Mouse (Mus musculus) cerebellum, postnatal 36 days (tissue): Measurements from ENCODE around the gene Spg7.
"Not testable (repeated sequence)": the region's sequence is repeated elsewhere in the genome, so short reads cannot be mapped to it uniquely, and the experiment has no call there.

Experiments
- DNase-seq, 2 experiments: peaks; one replicate each; pipeline ENCODE4 v3.0.0; 2021 to 2022; ENCODE audit warnings: mixed read lengths in 2 of 2

The Spg7 gene

GRCm38 (mm10) chr8:123062721-123063120 lies at the start of gene Spg7:
TSS of gene Spg7 (plus strand) at chr8:123062942.
- no peak for DNase-seq

- peak in 1 of 2 experiments; percentile 30 for DNase-seq
These were observed 48.3 kb upstream of the Spg7 start for GRCm38 (mm10) chr8:123014429-123014828.

DNA sequence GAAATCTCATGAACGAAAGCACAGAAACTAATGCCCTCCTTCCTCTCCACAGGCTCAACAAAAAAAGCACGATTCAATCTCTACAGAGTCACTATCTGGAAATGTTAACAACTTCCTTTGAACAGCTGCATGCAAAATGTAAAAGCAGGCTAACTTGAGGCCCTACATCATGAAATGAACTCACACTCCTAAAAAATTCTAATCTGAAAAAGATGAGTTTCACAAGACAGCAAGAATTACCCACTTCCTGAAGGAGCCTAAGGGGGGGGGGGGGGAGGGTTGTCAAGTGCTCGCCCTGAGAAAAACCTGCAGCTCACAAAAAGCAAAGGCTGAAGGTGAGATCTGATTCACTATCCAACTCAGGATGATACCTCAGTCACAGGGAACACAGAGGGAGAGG lies 47.7 kb upstream of the Spg7 start:
- DNase-seq = no peak

DNA sequence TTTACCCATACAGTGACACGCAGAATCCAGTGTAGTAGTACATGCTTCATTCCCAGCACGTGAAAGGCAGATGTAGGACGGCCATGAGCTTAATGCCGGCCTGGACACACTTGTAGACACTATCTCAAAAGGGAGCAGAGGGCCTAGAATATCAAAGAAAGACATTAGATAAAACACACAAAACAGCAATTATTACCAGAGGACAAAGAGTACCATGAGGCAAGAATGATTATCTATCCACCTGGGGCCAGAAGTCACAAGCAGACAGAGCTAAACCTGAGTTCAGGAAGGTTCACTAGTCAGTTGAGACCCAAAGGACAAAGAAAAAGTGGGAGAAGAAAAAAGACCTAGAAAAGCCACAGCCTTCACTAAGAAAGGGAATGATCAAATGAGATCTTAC lies 45.6 kb upstream of the Spg7 start:
- no peak for DNase-seq

GRCm38 (mm10) chr8:123018484-123019164 lies 44.1 kb upstream of the Spg7 start:
- DNase-seq = peak in 1 of 2 experiments; percentile 20

DNA sequence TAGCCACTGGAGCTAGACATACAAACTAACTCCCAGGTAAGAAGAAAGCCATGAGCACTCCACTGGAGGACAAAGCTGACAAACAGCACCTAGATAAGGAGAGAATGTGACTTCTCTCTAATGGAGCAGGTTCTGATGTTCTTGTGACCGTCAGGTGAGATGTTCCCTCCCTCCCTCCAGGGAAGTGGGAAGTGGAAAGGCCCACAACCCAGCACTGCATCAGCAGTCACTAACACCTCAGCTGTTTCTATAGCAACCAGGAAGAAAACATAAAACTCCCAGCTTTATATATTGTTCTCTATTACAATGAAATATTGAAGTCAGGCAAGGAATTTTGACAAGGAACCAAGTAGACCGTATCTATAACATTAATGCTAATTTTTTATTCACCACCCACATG lies 42.7 kb upstream of the Spg7 start:
- DNase-seq = no peak

DNA sequence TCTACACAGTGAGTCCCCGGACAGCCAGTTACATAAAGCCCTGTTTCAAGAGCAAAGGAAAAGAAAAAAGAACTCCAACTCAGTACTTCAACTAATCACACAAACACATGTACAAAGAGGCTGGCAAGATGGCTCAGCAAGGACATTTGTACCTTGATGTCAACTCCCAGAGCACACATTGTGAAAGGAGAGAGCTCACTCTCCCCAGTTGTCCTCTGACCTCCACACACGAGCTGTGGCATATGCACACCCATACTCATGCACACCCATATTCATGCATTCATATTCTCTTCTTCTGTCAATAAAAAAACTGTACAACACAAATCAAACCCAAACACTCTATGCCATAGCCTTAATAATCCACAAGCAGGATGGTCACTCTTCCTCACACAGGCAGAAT lies 41.9 kb upstream of the Spg7 start:
- DNase-seq = no peak

DNA sequence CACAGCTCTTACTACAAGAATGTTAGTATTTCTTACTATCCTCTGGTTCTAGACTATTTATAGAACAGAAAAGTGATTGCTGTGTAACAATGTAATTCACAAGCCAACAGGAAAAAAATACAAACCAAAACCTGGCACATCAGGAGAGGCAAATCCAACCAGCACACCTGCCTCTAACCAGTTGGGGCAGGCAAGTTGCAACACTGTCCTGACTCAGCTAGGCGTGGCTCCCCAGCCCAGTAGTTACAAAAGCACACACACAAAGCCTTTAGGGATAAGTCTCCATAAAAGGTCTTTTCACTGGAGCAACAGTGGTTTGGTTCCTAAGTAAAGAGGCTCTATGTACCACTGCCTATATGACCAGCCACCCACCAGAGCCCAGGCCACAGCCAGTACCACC lies 41.5 kb upstream of the Spg7 start:
- DNase-seq = no peak

DNA sequence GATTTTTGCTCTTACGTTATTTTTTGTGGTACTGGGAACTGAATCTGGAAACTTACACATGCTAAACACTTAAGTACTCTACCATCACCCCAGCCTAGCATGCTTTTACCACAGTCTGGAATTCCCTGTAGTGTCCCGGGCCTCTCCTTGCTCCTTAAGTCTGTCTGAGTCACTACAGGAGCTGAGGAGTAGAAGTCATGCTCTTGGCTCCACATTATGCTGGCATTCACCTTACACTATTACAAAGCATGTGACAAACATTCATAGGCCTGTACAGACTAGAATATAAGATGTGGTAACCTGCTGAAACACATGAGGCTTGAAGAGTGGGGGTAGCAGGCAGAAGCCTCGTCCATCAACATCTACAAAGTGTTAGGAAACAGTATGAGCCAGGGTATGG lies 40.0 kb upstream of the Spg7 start:
- DNase-seq = no peak

- no peak for DNase-seq
These were observed 38.5 kb upstream of the Spg7 start for GRCm38 (mm10) chr8:123024226-123024625.

DNA sequence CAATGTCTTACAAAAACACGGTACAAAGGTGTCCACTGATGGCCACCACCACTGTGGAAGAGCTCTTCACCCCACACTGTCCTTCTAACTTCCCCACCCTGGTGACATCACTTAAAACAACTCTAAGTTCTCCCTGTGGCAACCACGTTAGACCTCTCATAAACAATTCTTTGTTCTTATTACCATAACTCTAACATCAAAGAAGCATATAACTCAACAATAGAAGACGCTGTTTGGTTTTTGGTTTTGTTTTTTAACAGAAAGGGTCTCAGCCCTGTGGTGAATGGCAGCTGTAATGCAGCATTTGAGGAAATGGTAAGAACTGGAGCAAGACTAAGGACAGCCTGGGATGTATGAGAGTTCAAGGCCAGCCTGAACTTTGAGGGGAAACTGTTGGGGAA lies 36.8 kb upstream of the Spg7 start:
- no peak for DNase-seq

DNA sequence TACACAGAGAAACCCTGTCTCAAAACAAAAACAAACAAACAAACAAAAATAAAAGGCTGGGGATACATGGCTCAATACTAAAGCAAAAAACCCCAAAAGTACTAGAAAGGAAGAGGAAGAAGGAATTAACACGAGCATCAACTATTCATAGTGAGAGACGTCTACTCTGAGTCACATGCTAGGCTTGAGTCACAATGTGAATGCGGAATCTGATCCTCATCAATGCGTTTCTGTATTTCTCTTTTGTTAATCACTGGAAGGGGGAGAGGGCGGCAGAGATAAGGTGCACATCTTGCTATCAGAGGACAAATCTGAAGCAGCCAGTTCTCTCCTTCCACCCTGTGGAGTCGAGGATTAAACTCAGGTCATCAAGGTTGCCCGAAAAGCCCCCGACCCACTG lies 35.0 kb upstream of the Spg7 start:
- no peak for DNase-seq

DNA sequence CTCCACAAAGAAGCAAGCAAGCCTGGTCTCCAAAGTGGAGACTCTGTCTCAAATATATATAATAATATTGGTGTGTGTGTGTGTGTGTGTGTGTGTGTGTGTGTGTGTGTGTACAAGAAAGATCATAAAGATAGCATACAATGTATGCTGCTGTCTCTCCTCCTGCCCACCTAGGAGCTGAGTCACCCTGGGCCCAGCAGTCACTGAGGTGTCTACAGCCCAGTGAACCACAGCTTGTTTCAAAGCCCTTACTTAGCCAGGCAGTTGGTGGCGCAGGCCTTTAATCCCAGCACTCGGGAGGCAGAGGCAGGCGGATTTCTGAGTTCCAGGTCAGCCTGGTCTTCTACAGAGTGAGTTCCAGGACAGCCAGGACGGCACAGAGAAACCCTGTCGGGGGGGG lies 32.7 kb upstream of the Spg7 start:
- DNase-seq = not testable (repeated sequence)

GRCm38 (mm10) chr8:123031321-123031978 lies 31.3 kb upstream of the Spg7 start:
- DNase-seq = no peak

DNA sequence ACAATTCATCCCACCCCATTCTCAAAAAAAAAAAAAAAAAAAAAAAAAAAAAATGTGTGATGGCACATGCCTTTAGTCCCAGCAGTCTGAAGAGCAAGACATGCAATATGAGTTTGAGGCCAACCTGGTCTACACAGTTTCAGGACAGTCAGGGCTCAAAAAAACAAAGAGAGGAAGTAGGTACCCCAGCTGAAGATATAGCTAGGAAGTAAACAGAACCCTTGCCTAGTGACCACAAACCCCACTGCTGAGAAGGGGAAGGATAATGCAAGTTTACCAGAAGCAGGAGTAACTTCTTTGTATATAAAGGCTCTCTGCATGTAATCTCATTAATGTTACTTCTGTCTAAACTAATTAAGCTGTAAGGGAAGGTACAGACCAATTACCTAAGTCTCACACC lies 30.0 kb upstream of the Spg7 start:
- no peak for DNase-seq

DNA sequence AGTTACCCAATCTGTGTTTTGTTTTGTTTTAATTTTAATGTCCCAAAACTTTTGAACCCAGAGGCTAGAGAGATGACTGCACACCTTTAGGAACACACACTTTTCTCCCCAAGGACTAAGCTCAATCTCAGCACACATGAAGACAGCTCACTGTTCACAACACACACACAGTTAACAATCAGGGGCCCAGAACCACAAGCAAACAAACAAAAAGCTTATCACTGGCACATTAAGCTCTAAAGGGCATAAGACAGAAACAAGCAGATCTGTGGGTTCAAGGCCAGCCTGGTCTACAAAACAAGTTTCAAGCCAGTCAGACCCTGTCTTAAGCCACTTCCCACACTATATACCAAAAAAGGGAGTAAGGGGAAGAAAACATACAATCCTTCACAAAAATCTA lies 29.3 kb upstream of the Spg7 start:
- no peak for DNase-seq

- no peak for DNase-seq
These were observed 28.6 kb upstream of the Spg7 start for GRCm38 (mm10) chr8:123034171-123034570.

DNA sequence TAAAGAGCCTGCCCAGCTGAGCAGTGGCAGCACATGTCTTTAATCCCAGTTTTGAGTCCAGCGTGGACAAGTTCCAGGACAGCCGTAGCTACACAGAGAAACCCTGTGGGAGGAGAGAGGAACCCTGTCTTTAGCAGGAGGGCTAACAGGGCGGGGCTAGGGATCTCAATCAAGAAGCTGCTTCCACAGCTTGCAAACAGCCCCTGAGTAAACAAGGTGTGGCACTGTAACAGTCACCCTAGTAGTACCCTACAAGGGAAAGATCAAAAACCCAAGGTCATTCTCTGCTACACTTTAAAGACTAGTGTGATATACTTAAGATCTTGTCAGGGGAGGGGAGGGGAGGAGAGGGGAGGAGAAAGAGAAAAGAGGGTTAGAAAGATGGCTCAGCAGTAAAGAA lies 25.8 kb upstream of the Spg7 start:
- no peak for DNase-seq

- DNase-seq = no peak
These were observed 25.3 kb upstream of the Spg7 start for GRCm38 (mm10) chr8:123037487-123037886.

DNA sequence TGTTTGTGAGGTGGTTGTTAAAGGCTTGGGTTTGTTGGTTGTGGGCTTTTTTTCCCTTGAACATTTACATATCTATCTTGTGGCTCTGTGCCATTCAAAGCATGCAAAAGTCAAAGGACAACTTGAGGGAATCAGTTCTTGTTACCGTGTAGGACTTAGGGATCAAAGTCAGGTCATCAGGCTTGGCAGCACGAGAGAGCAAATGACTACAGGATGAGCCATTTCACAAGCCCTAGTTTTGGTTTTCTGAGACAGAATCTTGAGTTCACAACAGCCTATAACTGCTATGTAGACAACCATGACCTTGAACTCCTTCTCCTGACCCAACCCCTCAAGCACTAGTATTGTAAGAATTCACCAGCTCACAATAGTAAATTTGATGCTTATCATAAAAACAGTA lies 24.4 kb upstream of the Spg7 start:
- DNase-seq = no peak

DNA sequence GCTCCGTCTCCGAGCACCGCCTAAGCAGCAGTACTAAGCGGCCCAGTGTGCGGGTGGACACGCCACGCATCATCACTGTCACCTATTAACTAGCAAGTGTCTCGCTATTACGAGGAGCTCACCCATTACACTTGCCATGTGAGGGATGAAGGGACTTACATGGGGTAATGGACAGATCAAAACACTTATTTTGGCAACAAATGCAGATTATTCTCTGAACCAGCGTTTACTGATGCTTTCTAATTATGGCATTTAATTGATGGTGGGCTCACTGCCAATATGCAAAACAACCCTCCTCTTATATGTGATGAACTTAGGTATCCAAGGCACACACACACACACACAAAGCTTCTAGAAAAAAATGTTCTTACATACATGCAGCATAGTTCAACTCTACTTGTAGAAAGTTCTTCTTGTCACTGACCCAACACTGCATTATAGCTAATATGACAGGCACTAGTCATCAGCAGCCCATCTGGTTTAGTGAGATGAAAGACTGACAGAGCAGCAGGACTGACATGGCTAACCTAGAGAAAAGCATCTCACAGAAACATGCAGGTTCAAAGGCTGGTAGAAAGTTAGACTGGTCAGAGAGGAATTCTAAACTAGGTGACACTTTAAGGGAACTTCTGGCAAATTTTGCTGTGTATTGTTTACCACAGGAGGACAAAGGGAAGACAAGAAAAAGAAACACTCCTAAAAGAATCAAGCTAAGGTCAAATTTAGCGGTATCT lies 23.2 kb upstream of the Spg7 start:
- no peak for DNase-seq

DNA sequence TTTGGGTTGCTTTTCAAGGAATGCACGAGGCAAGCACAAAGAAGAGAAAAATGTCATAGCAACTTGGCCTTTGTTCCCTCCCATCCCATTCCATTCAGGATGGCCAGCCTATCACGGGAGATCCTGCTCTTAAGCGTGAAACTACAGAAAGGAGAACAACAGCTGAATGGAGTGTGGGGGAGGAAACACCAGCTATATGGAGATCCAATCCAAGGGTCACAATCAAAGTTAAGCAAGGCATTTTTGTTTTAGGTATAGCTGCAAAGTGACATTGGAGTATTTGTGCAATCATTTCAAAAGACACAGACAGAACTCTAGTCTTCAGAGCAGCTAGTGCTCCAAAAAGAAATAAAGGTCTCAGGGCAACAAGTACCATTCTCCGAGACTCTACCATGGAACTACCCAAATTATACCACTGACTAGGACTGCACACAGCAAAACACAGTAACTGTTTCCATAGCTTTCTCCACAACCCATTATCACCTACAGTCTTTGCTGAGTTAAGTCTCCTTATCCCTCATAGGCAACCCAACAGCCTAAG lies 22.6 kb upstream of the Spg7 start:
- no peak for DNase-seq

DNA sequence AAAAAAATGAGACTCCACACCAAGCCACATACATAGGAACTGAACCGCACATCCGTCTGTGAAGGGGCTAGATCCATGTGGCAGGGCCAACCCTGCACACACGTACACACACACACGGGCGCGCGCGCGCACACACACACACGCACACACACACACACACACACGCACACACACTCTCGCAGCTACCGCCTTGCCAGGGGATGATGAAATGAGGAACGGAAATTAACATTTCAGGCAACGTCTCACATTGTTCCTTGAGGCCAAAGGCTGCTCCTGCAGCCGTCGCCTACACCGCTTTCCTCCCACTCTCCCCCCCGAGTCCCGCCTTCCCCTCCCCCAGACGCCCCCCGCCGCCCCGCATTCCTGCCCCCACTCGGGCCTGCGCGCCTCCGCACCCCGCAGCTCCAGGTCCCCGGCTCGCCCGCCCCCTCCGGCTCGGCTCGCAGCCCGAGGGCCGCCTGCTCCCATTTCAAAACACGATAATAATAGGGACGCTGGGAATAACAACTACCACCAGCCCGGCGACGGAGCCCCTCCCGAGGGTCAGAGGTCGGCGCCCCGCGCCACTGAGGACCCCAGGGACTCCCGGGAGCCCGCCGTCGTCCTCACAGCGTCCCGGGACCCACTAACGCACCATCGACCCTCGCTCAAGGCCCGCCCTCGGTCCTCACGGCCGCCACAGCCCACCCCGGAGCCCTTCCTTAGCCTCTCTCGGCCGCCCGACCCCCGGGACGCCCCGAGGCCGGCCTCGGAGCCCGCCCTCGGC lies 21.6 kb upstream of the Spg7 start:
- DNase-seq = peak; percentile 53 to 58
